Mouse (Mus musculus): ENCODE data around the gene Foxi1. TPM values are rescaled to one million over a fixed set of nuclear protein-coding genes. Genes with fewer than 3 reads are reported as not detected.
"Not testable (repeated sequence)": the region's sequence is repeated elsewhere in the genome, so short reads cannot be mapped to it uniquely, and the experiment has no call there.

Gene Foxi1
- not detected for total RNA-seq (2021)
- long read RNA-seq, experiment 1: 0 reads
- long read RNA-seq, experiment 2: 0 reads

- no peak for DNase-seq (ENCODE audit: low spot score)
Measured at GRCm38 (mm10) chr11:34207989-34208388, at the start of gene Foxi1. Foxi1 (minus strand) TSS chr11:34208089.

DNA sequence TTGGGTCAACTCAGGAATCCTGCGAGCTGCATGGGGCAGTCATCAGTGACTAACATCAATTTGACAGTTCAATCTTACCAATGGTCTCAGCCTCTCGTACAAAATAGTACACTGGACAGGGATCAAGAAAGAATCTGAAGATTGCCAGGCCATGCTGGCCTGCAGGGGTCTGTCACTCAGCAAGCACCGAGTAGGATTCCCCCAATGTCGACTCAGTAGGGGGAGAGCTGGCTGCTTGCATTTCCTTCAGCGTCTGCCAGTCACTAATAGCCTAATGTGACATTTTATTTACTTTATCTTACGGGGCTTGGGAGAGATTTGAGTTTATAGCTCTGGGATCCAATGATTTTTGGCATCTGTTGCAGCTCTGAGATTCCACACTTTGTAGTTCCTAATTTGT is 35.1 kb upstream of the Foxi1 start:
- no peak for DNase-seq (ENCODE audit: low spot score)

GRCm38 (mm10) chr11:34240252-34240651 is 32.4 kb upstream of the Foxi1 start:
- no peak for DNase-seq (ENCODE audit: low spot score)

- DNase-seq (ENCODE audit: low spot score): peak; percentile 27
Measured at GRCm38 (mm10) chr11:34239691-34240090, 31.8 kb upstream of the Foxi1 start.

DNA sequence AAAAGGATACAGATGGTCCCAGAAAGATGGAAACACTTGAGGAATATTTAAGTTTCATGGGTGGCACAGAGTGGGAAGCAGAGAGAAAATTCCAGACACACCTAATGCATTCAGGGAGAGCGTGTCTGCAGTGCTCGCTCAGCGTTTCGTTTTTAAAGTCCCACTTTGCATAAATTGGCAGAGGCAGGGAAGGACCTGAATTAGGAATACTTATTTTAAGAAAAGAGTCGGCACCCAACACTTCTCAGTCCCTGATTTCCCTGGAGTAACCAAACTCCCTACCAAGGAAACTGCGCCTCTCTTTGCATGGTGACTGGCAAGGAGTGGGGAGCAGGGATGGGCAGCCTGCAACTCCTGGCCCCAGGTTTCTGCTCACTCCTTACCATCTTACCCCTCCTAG is 29.0 kb upstream of the Foxi1 start:
- DNase-seq (ENCODE audit: low spot score): no peak

- DNase-seq (ENCODE audit: low spot score): no peak
Measured at GRCm38 (mm10) chr11:34236091-34236759, 28.3 kb upstream of the Foxi1 start.

DNA sequence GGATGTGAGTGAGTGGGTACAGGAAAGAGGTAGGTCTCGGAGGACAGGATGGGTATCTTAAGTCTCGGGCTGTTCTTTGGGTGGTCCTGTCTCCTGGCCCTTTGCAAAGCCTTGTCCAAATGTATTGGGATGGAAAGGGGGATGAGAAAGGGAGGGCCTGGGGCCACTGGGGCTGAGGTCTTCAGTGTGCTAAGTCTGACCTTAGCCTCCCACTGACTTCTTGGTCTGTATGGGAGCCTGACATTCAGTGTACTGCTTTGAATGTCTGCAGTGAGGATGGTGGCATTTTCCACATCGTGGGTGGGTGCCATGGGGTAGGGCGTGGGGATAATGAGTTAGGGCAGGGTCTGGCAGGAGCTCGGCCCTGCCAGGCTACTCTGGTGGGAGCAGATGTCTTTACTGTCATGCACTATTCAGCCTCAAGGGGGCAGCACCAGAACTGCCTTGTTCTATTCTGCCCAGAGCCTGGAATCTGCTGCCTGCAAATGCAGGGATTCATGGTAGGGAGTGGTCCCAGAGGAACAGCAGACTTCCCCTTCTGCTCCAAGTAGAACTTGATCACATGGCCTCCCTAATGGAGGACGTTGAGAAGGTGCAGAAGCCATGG is 21.0 kb upstream of the Foxi1 start:
- DNase-seq (ENCODE audit: low spot score): peak; percentile 44

DNA sequence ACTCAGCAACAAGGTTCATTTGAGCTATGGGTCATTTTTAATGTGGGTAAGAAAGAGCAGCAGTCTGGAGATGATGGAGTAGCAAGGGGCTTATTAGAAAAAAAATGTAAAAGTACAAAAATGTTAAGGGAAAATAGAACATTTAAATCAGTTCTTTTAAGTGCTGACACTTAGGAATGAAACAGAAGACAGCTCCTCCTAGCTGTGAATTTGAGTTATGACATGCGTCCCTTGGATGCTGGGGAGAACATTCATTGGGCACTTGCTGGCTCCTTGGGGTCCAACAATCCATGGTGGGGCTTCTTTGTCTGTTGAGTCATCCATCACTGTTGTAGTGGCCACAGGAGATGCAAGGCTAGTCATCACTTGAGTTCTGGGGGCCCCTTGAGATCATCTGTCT is 19.3 kb upstream of the Foxi1 start:
- no peak for DNase-seq (ENCODE audit: low spot score)

- DNase-seq (ENCODE audit: low spot score): not testable (repeated sequence)
Measured at GRCm38 (mm10) chr11:34220596-34220995, 12.7 kb upstream of the Foxi1 start.

- DNase-seq (ENCODE audit: low spot score): peak; percentile 67
Measured at GRCm38 (mm10) chr11:34212853-34213252, 5.0 kb upstream of the Foxi1 start.

DNA sequence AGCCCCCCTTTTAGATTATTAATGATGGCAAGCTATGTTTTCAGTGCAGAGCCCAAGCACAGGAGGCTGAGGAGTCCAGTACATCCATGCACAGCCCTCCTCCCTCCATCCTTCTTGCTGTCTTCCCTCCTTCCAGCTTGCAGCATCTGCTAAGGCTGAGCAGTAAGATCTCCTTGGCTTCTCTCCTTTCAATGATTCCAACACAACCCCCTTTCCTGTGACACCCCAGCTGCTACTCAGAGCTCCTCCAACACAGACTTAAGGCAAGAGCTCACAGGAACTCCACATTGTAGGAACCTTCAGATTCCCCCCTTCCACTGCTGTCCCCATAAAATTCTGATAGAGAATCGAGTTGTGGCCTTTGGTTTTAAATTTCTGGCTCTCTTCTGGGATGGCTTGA is 5.1 kb downstream of the Foxi1 start:
- no peak for DNase-seq (ENCODE audit: low spot score)

DNA sequence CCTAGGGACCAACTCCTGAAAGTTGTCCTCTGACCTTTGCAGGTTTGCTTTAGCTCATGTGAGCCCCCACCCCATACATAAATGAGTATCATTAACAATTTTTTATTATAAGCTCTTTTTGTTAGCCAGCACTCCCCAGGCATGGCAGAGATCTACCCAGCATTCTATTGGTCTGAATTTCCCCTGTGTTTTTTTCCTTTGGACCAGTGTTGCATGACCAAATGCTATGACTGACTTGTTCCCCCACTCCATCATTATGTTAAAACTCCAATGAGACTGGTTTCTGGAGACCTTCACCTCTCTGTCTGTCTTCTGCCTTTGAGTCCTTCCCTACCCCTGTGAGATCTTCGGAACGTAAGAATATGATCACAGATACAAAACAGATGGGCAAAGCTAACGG is 12.7 kb downstream of the Foxi1 start:
- no peak for DNase-seq (ENCODE audit: low spot score)

DNA sequence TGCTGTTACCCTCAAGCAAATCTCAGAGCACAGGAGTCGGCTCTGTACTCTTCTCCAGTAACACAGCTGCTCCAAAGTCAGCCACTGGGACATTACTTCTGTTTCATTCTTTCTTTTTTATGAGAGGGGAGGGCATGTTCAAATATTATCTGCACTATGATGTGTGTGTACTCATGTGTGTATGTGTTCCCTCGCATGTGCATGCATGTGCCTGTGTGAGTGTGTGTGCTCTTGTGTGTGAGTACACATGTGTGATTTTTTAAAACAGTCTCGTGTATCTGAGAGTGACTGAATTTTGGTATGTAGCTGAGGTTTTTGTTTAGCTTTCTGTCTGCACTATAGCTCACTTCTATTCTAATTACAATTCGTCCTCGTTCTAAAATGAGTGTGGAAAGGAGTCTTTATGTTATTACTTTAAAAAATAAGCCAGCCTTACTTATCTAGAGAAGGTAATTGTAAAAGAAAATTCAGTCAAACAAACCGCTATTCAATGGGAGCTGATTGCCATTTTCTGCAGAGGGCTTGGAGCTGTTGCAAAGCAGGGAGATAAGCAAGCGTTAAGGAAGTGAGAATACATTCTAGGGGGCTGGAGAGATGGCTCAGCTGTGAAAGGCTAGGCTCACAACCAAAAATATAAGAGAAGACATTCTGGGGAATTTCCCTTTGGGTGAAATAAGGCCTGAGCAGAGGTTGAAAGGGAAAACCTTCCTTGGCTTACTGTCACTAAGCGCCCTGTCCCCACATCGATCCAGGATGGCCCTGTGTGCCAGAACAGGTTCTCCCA is 13.5 kb downstream of the Foxi1 start:
- no peak for DNase-seq (ENCODE audit: low spot score)

GRCm38 (mm10) chr11:34193658-34194057 is 14.2 kb downstream of the Foxi1 start:
- no peak for DNase-seq (ENCODE audit: low spot score)

- DNase-seq (ENCODE audit: low spot score): no peak
Measured at GRCm38 (mm10) chr11:34184266-34184665, 23.6 kb downstream of the Foxi1 start.

DNA sequence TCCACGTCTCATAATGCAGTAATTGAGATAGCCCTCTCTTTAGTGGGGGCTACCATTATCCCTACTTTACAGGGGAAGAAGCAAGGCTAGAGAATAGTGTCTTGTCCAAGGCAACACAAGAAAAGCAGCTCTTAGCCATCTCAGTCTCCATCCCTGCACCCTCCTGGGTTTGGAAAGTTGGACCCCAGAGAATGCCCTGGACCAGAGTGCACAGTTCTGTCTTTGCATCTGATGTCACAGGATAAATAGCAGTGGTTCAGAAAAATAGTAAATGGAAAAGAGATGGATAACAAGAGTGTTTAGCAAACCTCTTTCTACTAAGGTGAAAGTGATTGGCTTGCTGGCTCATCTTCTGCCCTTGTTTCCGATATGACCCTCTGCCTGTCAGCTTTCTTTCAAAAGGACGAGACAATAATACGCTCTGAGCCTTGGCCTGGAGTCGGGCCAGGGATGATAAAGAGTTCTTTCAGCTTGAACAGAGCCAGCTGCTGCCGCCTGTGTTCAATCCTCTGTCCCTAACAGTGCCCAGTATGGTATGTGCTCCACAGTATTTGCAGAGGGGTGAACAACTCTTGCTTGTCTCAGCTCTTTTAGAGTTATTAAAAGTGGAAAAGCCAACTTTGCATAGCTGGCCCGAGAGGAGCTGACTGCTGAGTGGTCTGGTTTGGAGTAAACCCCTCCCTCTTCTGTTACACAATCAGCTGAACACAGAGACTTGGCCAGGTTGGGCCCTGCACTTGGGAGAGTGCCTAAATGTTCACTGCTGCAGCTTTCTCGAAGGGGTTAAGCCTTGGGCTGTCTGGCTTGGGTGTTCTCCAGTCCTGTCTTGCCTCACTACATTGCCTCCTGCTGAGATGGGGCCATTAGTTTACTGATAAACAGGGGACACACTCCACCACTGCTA is 26.4 kb downstream of the Foxi1 start:
- peak; percentile 53 for DNase-seq (ENCODE audit: low spot score)

DNA sequence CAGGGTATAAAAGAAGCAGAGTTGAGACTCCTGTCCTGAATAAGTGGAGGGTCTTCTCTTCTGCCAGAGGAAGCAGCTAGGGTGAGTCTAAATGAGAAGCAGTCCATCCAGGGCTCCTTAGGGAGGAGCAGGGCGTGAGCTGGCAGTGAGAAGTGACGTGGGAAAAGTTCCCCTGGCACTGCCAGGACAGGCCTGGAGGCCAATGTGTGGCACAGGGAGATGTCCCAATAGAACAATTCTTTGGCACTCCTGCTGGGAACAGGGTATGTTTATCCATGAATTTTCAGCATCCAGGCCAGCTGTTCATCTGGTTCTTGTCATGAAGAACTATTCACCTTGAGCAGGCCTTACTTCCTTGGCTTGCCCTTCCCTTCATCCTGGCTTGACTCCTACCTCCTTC is 29.1 kb downstream of the Foxi1 start:
- DNase-seq (ENCODE audit: low spot score): no peak

- no peak for DNase-seq (ENCODE audit: low spot score)
Measured at GRCm38 (mm10) chr11:34176371-34176770, 31.5 kb downstream of the Foxi1 start.

DNA sequence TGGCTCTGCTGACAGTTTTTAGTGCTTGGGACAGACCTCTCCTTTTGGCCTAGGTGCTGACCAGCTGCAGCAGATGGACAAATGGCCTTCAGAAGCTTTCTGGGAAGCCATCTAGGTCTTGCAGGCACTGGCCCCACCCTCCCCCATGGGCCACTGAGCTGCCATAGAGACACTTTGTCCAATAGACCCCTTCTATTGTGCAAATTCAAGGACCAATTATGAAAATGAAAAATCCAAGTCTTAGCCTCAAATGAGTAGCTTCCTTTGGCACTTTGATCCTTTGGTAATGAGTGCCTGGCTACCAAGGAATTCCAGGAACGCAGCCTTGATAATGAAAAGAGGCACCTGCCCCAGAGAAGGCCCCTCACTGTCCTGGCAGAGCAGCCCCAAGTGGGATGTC is 36.7 kb downstream of the Foxi1 start:
- no peak for DNase-seq (ENCODE audit: low spot score)

DNA sequence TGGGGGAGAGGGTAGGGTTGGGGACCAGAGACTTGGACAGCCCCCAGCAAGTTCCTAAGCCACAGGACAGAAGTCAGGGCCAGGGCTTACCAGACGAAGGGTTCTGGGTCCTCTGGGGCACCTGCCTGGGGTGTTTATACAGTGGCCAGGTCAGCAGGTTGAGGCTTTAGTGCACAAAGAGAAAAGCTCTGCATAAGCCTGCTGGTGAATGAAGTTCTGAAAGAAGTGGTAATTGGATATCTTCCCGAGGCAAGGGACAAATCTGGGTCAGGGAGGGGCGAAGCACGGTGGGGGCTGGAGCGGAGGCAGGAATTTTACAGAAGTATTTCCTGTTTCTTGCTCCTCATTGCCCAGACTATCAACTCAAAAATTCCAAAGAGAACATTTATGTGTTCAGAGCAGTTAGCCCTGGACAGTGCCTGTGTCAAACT is 38.4 kb downstream of the Foxi1 start:
- DNase-seq (ENCODE audit: low spot score): peak; percentile 50

DNA sequence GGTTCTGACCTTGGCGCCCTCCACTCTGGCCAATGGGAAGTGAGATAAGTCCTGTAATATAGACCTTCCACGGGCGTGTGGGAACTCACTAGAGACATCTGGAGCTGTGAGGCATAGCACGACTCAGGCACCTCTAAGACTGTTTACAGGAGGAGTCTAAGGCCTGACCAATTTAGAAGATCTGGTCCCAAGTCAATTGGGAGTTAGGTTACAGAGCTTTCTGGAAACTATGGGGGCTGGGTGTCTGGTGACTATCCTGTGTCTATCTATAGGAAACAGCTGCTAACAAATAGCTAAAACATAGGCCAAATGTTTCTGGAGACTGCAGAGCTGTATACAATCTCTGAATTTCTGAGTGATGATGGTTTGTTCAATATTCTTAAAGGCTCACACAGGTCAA is 41.5 kb downstream of the Foxi1 start:
- DNase-seq (ENCODE audit: low spot score): peak; percentile 21

GRCm38 (mm10) chr11:34165278-34165677 is 42.6 kb downstream of the Foxi1 start:
- no peak for DNase-seq (ENCODE audit: low spot score)
